Mouse (Mus musculus): ENCODE results near the gene Olfr211. TPM values are rescaled to one million over a fixed set of nuclear protein-coding genes. Genes with fewer than 3 reads are reported as not detected.

Gene Olfr211
- not detected for polyA plus RNA-seq (2017; shearing (Covaris generic))

DNA sequence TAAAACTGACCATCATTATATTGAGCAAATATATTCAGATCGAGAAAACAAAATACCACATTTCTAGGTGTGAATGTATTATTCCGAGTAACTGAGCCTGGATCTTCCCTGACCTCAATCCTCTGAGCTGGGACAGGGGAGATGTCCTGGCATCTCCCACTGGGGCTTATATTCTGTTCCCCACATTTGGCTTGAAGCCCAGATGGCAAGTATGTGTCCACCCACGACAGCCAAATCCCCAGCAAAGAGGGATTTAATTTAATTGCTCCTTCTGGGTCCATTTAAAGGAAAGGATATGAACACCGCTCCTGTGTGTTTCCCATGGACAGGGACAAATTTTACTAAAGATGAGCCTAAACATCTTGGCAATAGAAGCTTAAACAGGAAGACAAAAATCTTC lies at the start of gene Olfr211:
Gene Olfr211 (plus strand): TSS at position 301 of the 400 bp plus-strand sequence.

GRCm38 (mm10) chr6:116460544-116461283 lies 28.2 kb upstream of the Olfr211 start, which contains the start of gene Alox5:
Gene Alox5, minus strand, starts transcription at chr6:116461178.

DNA sequence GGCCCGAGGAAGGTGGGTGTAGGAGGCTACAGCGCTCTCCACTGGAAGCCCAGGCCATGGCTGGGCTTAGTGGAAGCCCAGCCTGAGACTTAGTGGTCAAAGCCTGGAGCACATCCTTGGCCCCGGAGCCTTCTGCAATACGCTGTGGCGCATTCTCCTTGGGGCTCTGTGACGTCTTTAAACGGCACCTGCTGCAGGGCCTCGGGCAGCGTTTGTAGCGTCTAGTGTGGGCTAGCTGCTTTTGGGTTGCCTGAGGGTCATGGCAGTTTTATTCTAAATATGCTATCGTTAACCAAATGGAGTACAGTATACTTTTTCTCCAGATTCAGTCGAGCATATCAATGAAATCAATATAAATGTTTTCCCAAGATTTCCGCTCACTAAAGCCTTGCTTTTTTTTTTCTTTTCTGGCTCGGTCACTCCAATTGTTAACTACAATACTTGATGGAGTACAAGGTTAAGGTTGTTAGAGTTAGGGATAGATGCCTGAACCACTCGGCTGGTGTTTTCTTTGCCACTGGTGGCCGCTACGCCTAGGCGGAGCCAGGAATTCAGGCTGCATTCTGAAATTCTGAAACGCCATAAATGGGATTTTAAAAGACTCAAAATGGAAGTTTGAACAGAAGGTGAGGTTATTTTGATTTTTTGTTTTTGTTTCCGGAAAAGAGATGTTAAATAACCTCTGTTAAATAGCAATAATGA lies 17.6 kb downstream of the Olfr211 start, which contains the start of gene Olfr212:
Gene Olfr212 (plus strand): TSS at position 215 of the 702 bp plus-strand sequence.

GRCm38 (mm10) chr6:116538156-116538555 lies 49.3 kb downstream of the Olfr211 start, which contains the start of gene Olfr213:
Gene Olfr213, plus strand, starts transcription at chr6:116538456.

Other genes with a start within 250 kb of the Olfr211 start
- 0.95 TPM for gene Zfand4, start 224.9 kb upstream of the Olfr211 start, polyA plus RNA-seq (2017; shearing (Covaris generic))
- gene March8, start 151.1 kb upstream of the Olfr211 start, polyA plus RNA-seq (2017; shearing (Covaris generic)) = 0.77 TPM
- not detected for gene Alox5, start 27.9 kb upstream of the Olfr211 start, polyA plus RNA-seq (2017; shearing (Covaris generic))
- 0.16 TPM for gene Olfr212, start 17.4 kb downstream of the Olfr211 start, polyA plus RNA-seq (2017; shearing (Covaris generic))
- not detected for gene Olfr213, start 49.4 kb downstream of the Olfr211 start, polyA plus RNA-seq (2017; shearing (Covaris generic))
- 0.32 TPM for gene Gm5580, start 62.0 kb downstream of the Olfr211 start, polyA plus RNA-seq (2017; shearing (Covaris generic))
- gene Olfr214, start 65.1 kb downstream of the Olfr211 start, polyA plus RNA-seq (2017; shearing (Covaris generic)) = not detected
- 0.06 TPM for gene Olfr215, start 95.1 kb downstream of the Olfr211 start, polyA plus RNA-seq (2017; shearing (Covaris generic))
- gene Zfp422, start 139.9 kb downstream of the Olfr211 start, polyA plus RNA-seq (2017; shearing (Covaris generic)) = 37.1 TPM
- gene Depp1, start 161.5 kb downstream of the Olfr211 start, polyA plus RNA-seq (2017; shearing (Covaris generic)) = not detected
- 1.2 TPM for gene Rassf4, start 184.9 kb downstream of the Olfr211 start, polyA plus RNA-seq (2017; shearing (Covaris generic))
- gene Tmem72, start 227.8 kb downstream of the Olfr211 start, polyA plus RNA-seq (2017; shearing (Covaris generic)) = 0.02 TPM

Measured in CD4-positive, CD25-positive, alpha-beta regulatory T cell (primary cell).